Mouse (Mus musculus) MN1 (cell line): ENCODE data around the gene Osmr.
"Not testable (repeated sequence)": the region's sequence is repeated elsewhere in the genome, so short reads cannot be mapped to it uniquely, and the experiment has no call there.

ENCODE experiments used
- DNase-seq: peaks from one replicate; pipeline ENCODE4 v3.0.0-alpha.2; 2016; ENCODE audit warnings: low spot score

Osmr gene

DNA sequence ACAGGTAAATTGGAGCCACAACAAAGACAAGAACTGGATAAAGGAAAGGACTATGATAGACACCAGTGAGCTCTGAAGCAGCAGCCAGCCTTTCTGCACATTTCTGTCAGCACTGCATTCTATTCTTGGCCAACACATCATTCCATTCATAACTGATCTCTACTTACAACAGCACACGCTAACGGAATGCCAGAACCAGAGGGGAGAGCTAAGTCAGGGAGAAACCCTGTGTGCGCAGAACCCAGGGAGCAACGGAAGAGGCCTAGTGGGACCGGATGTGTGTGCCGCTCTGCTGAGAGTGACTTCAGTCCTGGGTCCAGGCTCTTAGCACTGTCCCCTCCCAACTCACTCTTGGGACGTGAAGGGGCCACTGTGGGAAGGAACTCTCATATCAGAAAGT is 13.2 kb downstream of the Osmr start:
- DNase-seq, result no peak

DNA sequence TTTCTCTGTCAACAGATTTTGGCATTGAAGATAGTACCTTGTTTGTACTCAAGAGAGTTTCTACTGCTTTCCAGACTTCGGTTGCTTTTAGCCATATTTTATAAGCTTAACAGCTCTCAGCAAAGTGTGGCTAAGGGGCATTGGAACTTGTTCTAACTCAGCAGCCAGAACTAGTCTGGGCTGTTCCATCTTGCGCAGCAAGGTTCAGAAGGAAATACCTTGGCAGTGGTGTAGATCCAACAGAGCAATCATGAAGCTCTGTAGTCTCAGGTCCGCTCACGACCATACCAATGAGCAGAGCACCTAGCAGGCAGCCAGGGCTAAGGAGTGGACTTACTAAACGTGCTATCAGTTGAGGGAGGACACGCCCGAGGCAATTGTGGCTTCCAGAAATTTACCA is 15.0 kb downstream of the Osmr start:
- DNase-seq, result no peak

DNA sequence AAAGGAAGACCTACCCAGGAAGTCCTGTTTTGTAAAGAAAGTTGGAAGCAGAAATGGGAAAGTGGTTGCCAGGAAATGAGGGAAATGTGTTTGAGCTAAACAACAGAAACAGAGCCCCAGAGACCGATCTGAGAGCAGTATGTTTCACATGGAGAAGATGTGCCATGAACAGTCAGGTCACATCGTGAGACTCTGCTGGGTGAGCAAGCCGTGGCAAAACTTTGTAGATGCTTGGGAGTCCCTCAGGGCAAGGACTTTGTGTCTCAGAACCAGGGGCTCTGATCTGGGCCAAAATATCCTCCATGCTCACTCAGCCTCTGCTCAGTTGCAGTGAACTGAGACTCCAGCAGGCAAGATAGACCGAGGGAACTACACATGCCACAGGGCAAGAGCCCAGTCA is 15.9 kb downstream of the Osmr start:
- no peak for DNase-seq

DNA sequence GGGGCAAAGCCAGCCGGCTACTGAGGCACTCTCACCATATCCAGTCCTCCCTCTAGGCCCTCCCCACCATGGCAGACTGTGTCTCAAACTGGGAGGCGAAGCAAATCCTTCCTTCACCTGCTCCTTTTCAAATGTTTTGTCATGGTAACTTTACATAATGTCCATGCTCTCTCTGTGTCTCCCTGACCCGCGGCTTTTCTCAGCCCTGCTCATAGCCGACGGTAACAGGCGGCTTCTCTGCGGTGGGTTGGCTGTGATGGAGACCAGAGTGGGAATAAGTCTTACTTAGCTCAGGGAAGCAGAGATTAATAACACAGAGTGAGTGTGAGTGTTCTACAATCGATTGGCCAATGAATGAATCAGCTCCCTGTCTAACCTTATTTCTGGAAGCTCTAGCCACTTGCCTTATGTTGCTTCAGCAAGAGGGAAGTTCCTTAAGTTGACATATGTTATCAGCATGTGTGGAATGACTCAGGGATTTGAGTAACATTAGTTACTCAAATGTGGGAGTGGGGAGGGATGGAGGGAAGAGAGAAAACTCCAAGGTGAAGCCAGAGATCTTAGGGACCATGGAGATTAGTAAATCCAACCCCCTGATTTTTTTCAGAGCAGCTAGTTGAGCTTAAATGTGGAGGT is 17.4 kb downstream of the Osmr start:
- no peak for DNase-seq

DNA sequence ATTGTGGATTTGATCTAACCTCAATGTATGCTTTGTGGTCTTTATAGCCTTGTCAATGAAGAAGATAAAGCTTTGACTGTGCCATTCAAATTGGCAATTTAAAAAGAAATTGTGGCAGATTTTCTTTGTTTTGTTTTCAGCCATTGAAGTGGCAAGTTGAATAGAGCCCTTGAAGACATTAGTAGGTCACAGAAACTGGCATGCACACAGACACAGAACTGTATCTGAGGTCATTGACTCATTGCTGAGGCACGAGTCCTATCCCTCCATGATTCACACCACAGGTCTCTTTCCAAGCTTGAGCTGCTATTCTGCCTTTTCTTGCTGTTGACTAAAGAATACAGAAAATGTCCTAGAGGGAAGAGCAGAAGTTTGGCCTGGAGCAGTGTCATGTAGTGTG is 24.9 kb downstream of the Osmr start:
- DNase-seq, result no peak

DNA sequence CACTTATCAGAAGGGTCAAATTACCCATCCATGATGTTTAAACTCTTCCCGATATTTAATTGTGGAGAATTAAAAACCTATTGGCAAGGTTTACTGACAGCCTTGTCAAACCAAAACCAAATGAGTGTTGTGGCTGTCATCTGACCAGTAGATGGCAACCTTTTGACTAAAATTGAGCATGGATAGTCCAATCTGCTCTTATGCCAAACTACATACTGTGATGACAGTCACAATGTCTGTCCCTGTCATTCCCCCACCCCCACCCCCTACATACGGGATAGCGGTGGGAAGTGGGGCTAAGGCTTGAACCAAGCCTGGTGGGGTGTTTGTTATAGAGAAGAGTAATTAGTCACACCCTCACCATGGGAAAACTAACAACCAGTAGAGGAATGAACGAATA is 34.6 kb downstream of the Osmr start:
- no peak for DNase-seq

DNA sequence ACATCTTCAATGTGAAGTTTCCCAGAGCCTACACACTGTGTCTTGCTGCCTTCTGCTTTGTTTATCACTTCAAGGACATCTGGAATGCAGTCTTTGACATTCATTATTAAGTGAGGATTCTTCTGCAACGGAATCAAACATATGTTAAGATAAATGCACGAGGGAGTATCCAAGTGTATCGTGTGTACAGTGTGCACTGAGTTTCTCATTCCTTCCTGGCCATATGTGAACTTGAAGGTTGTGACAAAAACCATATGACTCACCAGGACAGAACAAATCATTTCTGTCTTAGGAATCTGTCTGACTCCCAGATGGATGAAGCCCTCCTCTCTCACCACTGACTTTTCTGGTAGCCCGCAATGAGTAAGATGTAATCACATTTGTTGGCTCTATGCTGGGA is 59.0 kb downstream of the Osmr start:
- DNase-seq, result no peak

DNA sequence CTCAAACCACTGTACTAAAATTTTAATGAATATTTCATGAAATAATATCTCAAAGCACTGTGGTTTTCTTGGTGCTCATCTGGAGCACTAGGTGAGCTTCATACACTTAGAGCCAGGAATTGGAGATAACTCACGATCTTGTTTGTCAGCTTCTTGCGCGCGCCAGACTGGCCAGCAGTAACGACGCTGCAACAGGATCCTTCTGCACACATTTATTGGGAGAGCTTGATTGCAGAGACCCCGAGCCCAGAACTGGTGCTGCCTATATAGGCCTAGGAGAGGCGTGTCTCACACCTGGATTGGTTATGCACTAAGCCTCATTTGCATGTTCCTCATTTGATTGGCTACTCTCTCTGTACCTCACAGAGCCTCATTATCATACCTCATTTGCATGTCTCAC is 73.6 kb downstream of the Osmr start:
- not testable (repeated sequence) for DNase-seq

DNA sequence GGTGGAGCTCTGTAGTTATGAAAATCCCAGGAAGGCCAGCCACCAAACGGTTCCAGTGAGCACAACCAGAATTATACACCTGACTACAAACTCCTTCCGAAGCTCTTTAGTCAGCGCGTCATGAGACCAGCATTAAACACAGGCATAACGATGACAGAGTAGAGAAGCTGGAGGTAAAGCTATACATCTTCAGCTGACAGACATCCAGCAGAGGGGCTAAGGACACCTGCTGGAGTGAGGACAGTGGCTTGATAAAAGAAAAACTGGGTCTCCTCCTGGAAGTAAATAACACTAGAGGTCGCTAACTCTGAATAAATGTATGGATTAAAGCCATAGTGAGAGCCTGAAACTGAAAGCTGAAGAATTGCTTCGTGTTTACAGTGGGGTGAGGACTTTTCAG is 81.9 kb downstream of the Osmr start:
- no peak for DNase-seq

DNA sequence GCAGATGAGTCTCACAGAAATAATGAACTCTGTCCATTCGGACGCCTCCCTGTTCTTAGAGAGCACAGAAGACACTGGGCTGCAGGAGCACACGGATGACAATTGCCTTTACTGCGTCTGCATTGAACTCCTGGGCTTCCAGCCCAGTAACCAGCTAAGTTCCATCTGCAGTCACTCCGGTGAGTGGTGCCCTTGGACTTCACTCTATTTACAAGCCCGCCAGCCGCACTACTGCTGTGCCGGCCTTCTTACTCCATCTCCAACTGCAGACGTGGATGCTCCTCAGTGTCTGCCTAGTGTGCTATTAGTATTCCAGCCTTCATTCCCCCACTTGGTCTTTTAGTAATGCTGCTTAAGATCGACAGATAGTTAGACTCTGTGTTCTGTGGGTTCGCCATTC is 83.1 kb downstream of the Osmr start:
- no peak for DNase-seq

DNA sequence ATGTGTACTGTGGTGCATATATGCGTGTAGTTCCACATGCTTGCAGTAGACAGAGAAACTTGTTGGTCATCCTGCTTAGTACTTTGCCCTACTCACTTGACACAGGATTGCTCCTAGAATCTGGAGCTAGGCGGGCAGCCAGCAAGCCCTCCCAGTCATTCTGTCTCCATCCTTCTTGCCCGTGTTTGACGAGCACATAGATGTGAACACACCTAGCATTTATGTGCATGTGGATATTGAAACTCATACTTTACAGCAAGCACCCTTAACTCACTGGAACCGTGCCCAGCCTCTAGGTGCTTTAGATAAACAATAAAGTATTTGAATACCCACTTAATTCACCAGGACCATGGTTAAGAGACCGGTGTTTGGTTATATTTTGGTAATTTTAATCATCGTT is 84.8 kb downstream of the Osmr start:
- DNase-seq, result no peak

DNA sequence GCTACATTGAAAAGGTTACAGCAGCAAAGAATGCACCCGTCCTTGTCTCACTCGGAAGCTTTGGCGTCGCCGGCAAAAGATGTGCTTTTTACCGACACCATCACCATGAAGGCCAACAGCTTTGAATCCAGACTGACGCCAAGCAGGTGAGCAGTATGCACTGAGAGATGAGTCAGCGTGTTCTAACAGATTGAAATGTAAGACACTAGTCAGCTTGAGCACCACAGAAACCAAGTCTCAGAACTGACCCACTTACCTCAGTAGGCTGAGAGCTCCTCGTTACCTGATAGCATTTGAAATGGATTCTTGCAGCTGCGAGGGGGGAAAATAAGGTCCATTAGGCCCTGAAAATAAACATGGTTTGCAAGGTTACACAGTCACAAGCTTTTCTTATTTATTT is 87.5 kb downstream of the Osmr start:
- DNase-seq, result no peak

DNA sequence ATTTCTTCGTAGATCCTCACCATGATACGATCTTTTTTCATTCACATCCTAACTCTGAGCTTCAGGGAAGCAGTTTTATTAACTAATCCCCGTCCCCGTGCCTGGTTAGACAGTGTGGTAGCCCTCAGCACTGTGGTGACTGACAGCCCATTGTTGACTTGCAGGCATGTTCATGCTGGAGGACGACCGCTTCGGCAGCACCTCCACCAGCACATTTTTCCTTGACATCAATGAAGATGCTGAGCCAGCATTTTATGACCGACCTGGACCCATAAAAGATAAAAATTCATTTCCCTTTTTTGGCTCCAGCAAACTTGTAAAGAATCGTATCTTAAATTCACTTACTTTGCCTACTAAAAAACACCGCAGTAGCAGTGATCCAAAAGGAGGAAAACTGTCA is 88.6 kb downstream of the Osmr start:
- no peak for DNase-seq

DNA sequence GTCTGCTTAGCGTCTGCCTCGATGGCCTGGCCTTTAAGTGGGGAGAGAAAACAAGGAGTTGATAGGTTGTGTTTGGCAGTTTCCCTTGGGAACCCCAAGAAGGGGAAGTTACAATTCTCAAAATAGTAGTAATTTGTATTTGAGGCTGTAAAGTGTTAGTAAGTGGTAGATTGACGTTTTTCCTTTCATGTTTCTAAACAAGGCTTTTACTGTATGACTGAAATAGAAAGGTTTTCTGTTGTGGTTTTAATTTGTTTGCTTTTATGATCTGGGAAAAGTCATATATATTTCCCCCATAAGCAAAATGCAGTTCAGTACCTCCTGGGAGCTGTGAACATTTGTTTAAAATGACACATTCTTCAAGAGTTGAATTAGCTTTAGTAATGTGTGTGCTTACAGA is 102.5 kb downstream of the Osmr start:
- no peak for DNase-seq
